Mouse (Mus musculus): ENCODE data around the gene Tmem222.

Gene Tmem222

GRCm38 (mm10) chr4:133285299-133285698, 7.7 kb upstream of the Tmem222 start:
- DNase-seq (ENCODE audit: low spot score in 2 of 2) = no peak

GRCm38 (mm10) chr4:133282656-133283055, 5.1 kb upstream of the Tmem222 start:
- DNase-seq (ENCODE audit: low spot score in 2 of 2) = no peak

- DNase-seq (ENCODE audit: low spot score in 2 of 2) = no peak
Observed at GRCm38 (mm10) chr4:133281951-133282481, 4.4 kb upstream of the Tmem222 start.

- no peak for DNase-seq (ENCODE audit: low spot score in 2 of 2)
Observed at GRCm38 (mm10) chr4:133281513-133281912, 3.9 kb upstream of the Tmem222 start.

GRCm38 (mm10) chr4:133278482-133278881, 890 bp upstream of the Tmem222 start:
- DNase-seq (ENCODE audit: low spot score in 2 of 2) = no peak

- DNase-seq (ENCODE audit: low spot score in 2 of 2) = no peak
Observed at GRCm38 (mm10) chr4:133278067-133278466, 475 bp upstream of the Tmem222 start.

GRCm38 (mm10) chr4:133270929-133271328, 6.7 kb downstream of the Tmem222 start:
- no peak for DNase-seq (ENCODE audit: low spot score in 2 of 2)

GRCm38 (mm10) chr4:133269596-133269995, 8.0 kb downstream of the Tmem222 start:
- no peak for DNase-seq (ENCODE audit: low spot score in 2 of 2)

- DNase-seq (ENCODE audit: low spot score in 2 of 2) = no peak
Observed at GRCm38 (mm10) chr4:133268931-133269330, 8.7 kb downstream of the Tmem222 start.

GRCm38 (mm10) chr4:133266248-133266880, 11.2 kb downstream of the Tmem222 start:
- DNase-seq (ENCODE audit: low spot score in 2 of 2) = no peak

GRCm38 (mm10) chr4:133265759-133266158, 11.8 kb downstream of the Tmem222 start:
- DNase-seq (ENCODE audit: low spot score in 2 of 2) = no peak

GRCm38 (mm10) chr4:133265297-133265696, 12.3 kb downstream of the Tmem222 start:
- DNase-seq (ENCODE audit: low spot score in 2 of 2) = no peak

- no peak for DNase-seq (ENCODE audit: low spot score in 2 of 2)
Observed at GRCm38 (mm10) chr4:133264559-133264958, 13.0 kb downstream of the Tmem222 start.

- no peak for DNase-seq (ENCODE audit: low spot score in 2 of 2)
Observed at GRCm38 (mm10) chr4:133263756-133264155, 13.8 kb downstream of the Tmem222 start.

GRCm38 (mm10) chr4:133262882-133263281, 14.7 kb downstream of the Tmem222 start, which contains the start of gene Sytl1:
TSS of gene Sytl1 (minus strand) at chr4:133263113.
- peak; percentile 18 to 23 for DNase-seq (ENCODE audit: low spot score in 2 of 2)

GRCm38 (mm10) chr4:133262375-133262765, 15.2 kb downstream of the Tmem222 start:
- DNase-seq (ENCODE audit: low spot score in 2 of 2) = peak; percentile 14 to 25

- DNase-seq (ENCODE audit: low spot score in 2 of 2) = peak; percentile 17 to 25
Observed at GRCm38 (mm10) chr4:133261641-133262374, 15.8 kb downstream of the Tmem222 start.

GRCm38 (mm10) chr4:133257798-133258408, 19.7 kb downstream of the Tmem222 start:
- DNase-seq (ENCODE audit: low spot score in 2 of 2) = no peak

GRCm38 (mm10) chr4:133257230-133257629, 20.4 kb downstream of the Tmem222 start:
- no peak for DNase-seq (ENCODE audit: low spot score in 2 of 2)

- no peak for DNase-seq (ENCODE audit: low spot score in 2 of 2)
Observed at GRCm38 (mm10) chr4:133256820-133257219, 20.8 kb downstream of the Tmem222 start.

GRCm38 (mm10) chr4:133255392-133255791, 22.2 kb downstream of the Tmem222 start:
- DNase-seq (ENCODE audit: low spot score in 2 of 2) = no peak

- no peak for DNase-seq (ENCODE audit: low spot score in 2 of 2)
Observed at GRCm38 (mm10) chr4:133253412-133253811, 24.2 kb downstream of the Tmem222 start.

- no peak for DNase-seq (ENCODE audit: low spot score in 2 of 2)
Observed at GRCm38 (mm10) chr4:133252089-133252488, 25.5 kb downstream of the Tmem222 start.

Data from natural killer cell, adult 2 months (primary cell).